Mouse (Mus musculus): ENCODE measurements around the gene Phlpp2. TPM values are rescaled to one million over a fixed set of nuclear protein-coding genes. Genes with fewer than 3 reads are reported as not detected.

Phlpp2 gene
- total RNA-seq, 2 experiments from 2014 or later = 7.6 to 7.7 TPM

- no peak for DNase-seq (ENCODE audit: low spot score in 2 of 2)
Observed at GRCm38 (mm10) chr8:109961693-109962367, 93.5 kb downstream of the Phlpp2 start, which contains the start of gene Marveld3. TSS of gene Marveld3 (minus strand) at chr8:109962203.

DNA sequence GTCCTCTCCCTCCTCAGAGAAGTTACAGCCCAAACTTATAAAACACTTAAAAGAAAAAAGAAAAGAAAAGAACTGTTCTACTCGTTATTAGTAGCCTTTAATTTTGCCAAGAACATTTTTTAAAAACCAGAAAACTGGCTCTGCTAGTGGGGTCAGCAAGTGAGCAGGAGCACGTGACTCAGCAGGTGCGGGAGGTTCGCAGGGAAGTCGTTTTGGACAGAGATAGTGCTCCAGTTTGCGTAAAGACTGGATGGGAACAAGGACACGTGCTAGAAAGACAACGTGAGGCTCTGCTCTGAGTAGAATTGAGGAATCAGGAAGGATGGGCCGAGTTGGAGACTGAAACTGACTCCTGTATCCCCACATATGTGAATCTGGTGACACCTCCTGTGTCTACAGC lies 94.6 kb downstream of the Phlpp2 start:
- no peak for DNase-seq (ENCODE audit: low spot score in 2 of 2)

DNA sequence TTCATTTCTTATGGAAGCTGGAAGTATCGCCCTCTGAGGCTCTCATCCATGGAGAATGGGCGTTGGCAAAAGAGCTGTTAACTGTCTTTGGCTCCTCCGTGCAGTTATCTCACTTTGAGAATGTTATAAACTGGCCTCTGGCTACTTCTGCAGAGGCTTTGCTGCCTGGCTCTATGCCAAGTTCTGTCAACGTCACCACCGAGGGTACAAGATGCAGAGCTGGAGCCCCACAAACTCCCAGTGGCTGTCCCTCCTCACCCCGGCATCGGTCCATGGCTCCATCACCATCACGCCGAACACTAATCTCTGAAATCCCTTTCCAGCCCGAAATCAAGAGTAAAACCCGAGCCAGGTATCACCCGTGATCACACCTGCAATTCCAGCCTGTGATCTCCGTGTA lies 95.1 kb downstream of the Phlpp2 start:
- no peak for DNase-seq (ENCODE audit: low spot score in 2 of 2)

- no peak for DNase-seq (ENCODE audit: low spot score in 2 of 2)
Observed at GRCm38 (mm10) chr8:109964106-109964505, 95.8 kb downstream of the Phlpp2 start.

DNA sequence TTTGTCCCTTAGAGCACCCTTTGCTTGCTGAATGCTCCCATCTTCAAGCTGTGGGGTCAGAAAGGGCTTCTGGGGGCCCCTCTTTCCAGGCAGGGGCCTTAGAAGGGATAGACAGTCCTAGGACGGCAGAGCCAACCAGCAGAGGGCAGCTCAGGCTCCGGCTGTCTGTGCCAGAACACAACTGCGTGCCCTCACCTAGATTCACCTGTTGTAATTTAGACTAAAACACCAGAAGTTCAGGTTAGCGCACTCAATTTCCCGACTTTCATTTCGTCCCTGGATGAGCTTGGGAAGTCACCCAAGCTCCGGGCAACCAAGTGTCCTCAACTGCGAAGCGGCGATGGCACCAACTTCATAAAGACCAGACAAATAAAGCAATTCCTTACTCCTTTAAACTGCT lies 100.5 kb downstream of the Phlpp2 start:
- no peak for DNase-seq (ENCODE audit: low spot score in 2 of 2)

DNA sequence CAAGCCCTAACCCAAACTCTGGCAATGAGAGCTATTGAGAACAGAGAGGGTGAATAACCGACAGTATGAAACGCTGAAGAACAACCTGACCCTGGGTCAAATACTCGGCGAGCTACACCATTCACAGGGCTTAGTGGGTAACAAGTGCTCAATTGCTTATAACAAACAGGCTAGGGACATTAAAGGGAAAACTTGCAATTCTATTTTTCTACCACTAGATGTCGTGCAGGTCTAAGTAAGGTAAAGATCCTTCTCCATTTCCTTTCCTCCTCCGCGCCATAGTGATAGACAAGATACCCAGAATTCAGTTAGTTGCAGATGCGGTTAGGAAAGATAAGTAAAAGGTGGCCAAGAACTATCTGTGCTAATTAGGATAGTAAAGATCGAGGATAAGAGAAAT lies 102.0 kb downstream of the Phlpp2 start:
- DNase-seq (ENCODE audit: low spot score in 2 of 2) = no peak

- no peak for DNase-seq (ENCODE audit: low spot score in 2 of 2)
Observed at GRCm38 (mm10) chr8:109972901-109973300, 104.6 kb downstream of the Phlpp2 start.

- no peak for DNase-seq (ENCODE audit: low spot score in 2 of 2)
Observed at GRCm38 (mm10) chr8:109979339-109979738, 111.0 kb downstream of the Phlpp2 start.

DNA sequence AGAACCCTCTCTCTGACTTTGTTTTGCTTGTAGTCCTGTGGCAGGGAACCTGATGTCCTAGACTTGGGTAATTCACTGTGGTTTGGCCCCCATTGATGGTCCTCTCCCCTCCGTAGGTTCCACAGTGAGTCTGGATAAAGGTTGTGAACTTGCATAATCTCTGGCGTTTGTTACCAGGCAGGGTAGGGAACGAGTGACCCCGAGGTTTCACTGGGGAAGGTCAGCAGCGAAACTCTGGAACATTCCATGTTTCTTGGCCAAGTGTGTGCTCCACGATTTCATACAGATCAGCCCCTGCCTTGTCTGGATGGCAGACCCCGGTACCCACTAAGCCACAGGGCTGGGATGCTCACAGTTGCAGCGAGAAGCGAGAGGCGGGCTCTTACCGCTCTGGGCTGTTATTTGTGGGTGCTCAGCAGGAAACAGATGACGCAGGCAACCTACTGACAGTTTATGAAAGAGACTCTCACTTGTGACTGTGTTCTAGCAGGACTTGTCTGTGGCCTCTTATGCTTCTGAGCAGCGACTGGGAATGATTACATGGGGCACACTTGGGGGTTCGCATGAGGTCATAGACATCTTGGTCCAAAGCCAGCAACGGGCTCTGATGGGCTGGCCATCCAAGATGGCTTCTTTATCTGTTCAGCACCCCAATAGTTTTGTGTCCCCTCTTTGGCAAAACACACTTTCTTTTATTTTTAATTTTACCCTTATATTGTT lies 114.2 kb downstream of the Phlpp2 start:
- no peak for DNase-seq (ENCODE audit: low spot score in 2 of 2)

DNA sequence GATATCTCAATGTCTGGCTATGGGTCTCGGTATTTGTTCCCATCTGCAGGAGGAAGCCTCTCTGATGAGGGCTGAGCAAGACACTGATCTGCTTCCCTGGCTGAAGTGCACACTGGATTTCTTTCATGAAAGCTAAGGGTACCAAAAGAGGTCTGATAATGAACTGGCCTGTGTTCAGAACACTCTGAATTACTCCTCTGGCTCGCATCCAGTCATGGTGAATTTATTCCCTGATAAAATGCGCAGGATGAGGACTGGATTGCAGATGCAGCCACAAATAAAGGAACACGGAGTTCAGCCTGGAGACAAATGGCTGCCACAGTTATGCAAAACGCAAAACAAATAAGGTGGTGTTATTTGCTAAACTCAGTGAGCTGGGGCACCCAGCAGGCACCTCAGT lies 115.6 kb downstream of the Phlpp2 start:
- no peak for DNase-seq (ENCODE audit: low spot score in 2 of 2)

DNA sequence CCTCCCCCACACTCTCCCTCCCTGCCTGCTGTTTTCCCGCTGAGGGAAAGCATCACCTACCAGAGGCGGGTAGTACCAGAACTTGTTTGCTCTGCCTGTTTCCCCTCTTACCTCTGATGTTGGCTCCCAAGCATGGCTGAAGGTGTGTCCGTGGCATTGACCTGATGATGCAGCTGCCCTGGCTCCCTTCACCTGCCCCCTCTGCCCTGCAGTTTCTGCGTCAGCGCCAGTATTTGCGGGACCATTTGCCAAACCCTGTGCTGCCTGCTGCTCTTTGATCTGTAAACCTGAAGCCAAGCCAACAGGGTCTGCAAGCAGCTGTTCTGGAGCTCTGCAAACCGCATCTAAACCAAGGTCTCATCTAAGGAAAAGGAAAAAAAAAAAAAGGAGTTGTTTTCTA lies 118.0 kb downstream of the Phlpp2 start:
- DNase-seq (ENCODE audit: low spot score in 2 of 2) = no peak

DNA sequence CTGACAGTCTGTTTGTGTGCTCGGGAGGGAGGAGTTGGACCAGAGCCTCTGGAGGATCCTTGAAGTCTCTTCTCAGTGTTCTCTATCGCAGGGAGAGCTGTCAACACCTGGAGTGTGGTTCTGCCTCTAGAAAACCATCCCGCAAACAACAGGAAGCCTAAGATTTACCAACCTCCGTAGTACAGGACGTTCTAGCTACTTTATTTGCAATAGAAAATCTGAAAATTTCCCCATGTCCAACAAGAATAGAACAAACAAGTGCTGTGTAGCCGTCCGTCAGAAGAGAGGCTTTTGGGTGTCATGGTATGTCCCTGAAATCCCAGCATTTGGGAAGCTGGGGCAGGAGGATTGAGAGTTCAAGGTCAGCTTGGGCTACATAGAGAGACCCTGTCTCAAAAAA lies 119.4 kb downstream of the Phlpp2 start:
- no peak for DNase-seq (ENCODE audit: low spot score in 2 of 2)

DNA sequence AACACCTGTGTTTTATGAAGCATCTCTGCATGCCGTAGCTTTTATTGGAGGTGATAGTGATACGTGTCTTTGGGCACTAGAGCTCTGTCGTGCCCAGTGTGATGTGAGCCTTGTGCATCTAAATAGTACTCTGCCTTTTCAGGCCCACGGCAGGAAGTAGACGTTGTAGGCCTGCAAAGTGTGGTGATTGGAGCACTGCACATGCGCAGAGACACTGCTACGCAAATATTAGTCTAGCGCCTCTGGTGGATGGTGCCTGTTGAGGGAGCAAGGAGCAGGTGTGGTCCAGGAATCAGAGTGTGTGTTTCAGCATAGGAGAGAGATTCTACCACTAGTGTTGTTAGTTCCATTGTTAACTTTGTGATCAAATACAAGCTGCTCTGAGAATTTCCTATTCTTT lies 120.8 kb downstream of the Phlpp2 start:
- no peak for DNase-seq (ENCODE audit: low spot score in 2 of 2)

DNA sequence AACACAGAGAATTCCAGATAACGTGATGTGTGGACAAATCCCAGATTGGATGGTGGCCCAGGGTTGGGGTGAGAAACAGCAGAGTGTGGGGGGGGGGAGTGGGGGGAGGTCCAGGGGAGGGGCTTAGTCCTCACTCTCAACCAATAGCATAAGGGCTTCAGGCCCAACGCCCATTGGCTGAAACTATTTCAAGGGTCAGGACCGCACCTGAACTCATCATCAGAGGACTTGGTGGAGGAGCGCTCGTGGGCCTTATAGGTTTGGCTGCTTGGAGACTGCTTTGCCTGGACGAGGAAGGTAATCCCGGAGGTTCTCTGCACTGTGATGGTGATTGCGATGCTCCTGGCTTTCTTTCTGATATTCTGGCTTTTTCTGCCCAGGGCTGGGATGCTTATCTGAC lies 121.9 kb downstream of the Phlpp2 start, which contains the start of gene Tat:
Tat (plus strand) TSS at position 214 of the 400 bp plus-strand sequence.
- DNase-seq (ENCODE audit: low spot score in 2 of 2) = no peak

- no peak for DNase-seq (ENCODE audit: low spot score in 2 of 2)
Observed at GRCm38 (mm10) chr8:109992166-109992565, 123.8 kb downstream of the Phlpp2 start.

DNA sequence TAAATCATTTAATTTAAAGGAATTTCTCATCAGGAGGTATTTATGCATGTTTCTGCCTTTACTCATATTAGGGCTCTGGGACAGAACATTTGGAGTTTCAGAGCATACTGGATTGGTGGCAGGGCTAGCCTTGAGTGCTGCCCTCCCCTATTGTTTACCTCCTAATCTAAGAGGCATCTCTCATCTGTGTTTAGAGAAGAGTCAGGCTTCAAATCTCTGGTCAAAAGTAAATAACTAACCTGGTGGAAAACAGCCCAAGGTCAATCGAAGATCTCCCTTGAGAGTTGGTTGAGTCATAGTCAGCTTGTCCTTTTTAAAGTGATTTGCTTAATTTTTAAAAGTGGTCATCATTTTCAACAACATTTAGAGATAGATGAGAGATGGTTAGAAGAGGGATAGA lies 124.6 kb downstream of the Phlpp2 start:
- no peak for DNase-seq (ENCODE audit: low spot score in 2 of 2)

Other genes starting within 250 kb of the Phlpp2 start
- gene Ist1, start 175.3 kb upstream of the Phlpp2 start, total RNA-seq (2021) = 10 to 100 TPM; 51.8 to 56.4 TPM
- 10 to 100 TPM; 13.8 to 14.9 TPM for gene Zfp821, start 163.0 kb upstream of the Phlpp2 start, total RNA-seq (2021)
- 10 to 100 TPM; 35.7 to 36.7 TPM for gene Atxn1l, start 130.8 kb upstream of the Phlpp2 start, total RNA-seq (2021)
- 10 to 100 TPM; 46.7 to 51.7 TPM for gene Ap1g1, start 90.0 kb upstream of the Phlpp2 start, total RNA-seq (2021)
- under 1 TPM; 0.18 to 0.27 TPM for gene Marveld3, start 93.7 kb downstream of the Phlpp2 start, total RNA-seq (2021)
- under 1 TPM; 0.12 to 0.21 TPM for gene Tat, start 121.9 kb downstream of the Phlpp2 start, total RNA-seq (2021)
- gene Chst4, start 171.2 kb downstream of the Phlpp2 start, total RNA-seq (2021) = not detected
- gene Zfp612, start 211.2 kb downstream of the Phlpp2 start, total RNA-seq (2021) = 1 to 10 TPM; 6.1 to 6.5 TPM
- gene Gm21964, start 232.7 kb downstream of the Phlpp2 start, total RNA-seq (2021) = not detected
- not detected for gene Gm17720, start 234.2 kb downstream of the Phlpp2 start, total RNA-seq (2021)